Mouse (Mus musculus): ENCODE measurements around the gene Filip1l. TPM values are rescaled to one million over a fixed set of nuclear protein-coding genes. Genes with fewer than 3 reads are reported as not detected.

Filip1l gene
- total RNA-seq, 4 experiments from 2014 or later, result 25.5 to 36.2 (median 31.4) TPM

DNA sequence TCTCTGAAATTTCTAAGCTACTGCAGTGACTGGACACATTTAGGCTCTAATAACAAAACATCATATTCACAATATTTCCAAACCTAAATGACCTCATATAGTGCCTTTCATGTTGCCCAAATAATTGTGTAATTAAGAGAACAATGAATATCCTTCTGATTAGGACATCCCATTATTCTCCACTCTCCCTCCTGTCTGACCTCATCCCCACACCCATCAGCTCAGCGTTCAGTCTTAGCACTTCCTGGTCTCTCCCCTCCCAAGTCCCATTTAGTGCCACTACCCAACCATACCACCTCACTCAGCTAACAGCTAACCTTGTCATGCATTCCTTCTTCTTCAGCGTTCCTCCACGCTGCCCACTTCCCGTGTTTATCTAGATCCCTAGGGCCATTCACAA is 130.0 kb downstream of the Filip1l start:
- no peak for DNase-seq (ENCODE audit: low spot score)

DNA sequence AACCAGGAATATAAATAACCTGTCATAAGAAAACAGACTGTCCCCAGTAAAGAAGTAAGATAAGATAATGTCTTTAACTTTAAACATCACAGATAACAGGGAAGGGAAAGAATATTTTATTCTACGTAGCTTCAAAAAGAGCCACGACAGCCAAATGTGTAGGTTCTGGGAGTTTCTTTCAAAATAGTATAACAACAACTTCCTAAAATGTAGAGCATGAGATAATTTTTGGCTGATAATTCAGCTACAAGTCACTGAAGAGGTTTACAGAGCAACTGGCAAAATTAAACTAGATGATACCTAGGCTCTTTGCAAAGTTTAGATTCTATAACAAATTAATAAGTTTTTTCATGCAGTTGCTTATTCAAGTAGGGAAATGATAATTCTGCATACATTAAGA is 130.6 kb downstream of the Filip1l start:
- no peak for DNase-seq (ENCODE audit: low spot score)

DNA sequence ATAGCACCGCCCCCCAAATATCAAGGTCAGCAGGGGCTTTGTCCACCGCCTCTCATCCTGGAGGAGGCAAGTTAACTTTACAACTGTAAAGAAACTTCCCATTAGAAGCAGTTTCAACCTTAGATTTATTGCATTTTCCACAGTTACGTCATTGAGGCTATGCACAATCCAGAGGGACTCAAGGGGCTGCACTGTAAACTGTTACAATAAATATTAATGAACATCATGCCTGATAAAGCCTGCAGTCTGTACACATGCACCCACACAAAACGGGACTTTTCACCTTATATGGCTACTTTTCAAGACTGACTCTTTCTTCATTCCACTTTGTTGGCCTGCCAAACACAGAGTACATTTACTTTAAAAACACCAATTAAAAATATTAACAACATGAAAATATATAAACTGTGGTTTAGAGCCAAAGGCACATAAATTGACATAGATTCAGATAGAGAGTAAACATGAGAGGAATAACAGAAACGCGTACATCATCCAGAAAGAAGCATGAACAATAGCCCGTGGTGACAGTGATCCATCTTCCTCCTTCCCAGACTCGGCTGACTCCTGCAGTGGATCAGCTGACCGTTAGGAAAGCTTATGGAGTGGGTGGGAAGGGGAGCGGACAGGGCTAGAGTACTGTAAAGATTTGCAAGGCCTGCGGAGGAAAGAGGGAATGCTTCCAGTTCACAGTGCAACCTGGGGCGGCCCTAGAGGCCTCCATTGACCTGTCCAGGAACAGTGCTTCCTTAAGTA is 131.3 kb downstream of the Filip1l start:
- no peak for DNase-seq (ENCODE audit: low spot score)

DNA sequence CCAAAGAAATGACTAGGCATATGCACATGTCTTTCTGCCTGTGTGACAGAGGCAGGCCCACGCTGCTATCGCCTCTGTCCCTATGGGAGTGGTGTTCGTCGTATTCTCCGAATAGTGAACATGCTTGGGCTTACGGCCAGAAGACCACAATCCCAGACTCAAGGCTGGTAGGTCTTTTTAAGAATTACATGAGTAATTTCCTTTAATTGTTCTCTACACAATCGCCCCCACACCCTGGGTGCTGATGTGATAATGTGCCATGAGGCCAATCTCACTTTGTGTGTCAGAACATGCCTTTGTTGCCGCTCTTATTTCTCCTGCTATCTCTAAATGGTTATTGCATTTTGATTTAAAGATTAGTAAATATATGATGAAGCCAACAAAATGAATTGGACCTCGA is 132.4 kb downstream of the Filip1l start:
- peak; percentile 57 for DNase-seq (ENCODE audit: low spot score)

DNA sequence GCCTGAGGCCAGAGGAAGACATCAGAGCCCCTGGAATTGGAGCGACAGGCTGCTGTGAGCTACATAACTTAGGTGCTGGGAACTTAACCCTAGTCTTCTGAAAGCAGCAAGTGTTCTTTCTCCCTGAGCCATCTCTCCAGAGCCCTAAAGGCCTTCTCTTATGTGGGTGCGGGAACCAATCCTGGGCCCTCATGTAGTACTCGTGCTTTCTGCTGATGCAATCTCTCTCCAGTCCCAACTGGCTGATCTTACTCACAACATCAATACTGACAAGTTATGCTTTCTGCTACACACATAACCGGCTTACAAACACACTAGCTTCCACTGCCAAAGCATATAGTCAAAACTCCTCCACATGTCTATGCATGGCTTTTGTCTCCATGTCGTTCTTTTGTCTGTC is 133.4 kb downstream of the Filip1l start:
- no peak for DNase-seq (ENCODE audit: low spot score)

DNA sequence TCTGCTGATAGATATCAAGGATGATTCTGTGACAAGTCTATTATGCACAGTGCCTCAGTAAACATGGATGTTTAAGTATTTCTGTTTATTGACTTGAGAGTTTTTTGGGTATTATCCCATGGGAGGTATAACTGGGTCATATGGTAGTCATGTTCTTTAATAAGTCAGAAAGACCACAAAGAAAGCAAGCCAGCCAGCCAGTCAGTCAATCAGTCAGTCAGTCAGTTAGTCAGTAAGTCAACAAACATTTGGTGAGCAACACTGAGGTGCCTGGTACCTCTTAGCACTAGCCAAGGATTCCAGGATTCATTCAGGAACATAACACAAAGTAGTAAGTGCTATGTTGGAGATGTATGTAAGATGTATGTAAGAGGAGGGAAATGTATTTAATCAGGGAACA is 135.8 kb downstream of the Filip1l start:
- DNase-seq (ENCODE audit: low spot score), result no peak

DNA sequence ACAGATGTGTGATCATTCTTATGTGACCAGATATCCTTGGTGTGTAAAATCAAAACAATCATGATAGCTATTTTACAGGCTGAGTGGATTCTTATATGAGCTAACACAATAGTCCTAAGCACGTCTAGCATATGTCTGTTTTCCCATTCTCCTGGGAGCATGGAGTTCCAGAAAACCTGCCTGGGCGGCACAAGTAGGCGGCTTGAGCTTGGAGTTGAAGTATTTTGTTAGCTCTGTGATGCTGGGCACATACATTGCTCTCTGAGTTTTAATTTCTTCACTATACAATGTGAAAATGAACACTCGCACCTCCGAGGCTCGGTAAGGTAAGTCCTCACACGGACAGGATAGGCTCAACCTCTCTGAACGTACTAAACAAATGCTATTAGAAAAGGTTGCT is 137.8 kb downstream of the Filip1l start:
- no peak for DNase-seq (ENCODE audit: low spot score)

DNA sequence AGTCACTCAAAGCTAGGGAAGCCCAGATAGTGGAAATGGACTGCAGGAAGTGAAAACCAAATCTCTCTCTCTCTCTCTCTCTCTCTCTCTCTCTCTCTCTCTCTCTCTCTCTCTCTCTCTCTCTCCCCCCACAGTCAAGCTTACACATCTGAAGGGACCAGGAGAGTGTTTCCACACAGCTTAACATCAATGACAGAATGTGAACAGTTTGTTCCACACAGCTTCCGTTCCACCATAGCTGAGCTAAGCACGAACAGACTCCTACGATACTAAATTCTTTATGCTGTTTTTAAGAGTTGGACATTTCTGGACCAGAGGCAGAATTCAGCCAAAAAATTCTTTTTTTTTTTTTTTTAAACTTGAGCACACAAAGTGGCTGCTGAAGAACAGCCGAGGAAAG is 139.0 kb downstream of the Filip1l start:
- DNase-seq (ENCODE audit: low spot score), result no peak

DNA sequence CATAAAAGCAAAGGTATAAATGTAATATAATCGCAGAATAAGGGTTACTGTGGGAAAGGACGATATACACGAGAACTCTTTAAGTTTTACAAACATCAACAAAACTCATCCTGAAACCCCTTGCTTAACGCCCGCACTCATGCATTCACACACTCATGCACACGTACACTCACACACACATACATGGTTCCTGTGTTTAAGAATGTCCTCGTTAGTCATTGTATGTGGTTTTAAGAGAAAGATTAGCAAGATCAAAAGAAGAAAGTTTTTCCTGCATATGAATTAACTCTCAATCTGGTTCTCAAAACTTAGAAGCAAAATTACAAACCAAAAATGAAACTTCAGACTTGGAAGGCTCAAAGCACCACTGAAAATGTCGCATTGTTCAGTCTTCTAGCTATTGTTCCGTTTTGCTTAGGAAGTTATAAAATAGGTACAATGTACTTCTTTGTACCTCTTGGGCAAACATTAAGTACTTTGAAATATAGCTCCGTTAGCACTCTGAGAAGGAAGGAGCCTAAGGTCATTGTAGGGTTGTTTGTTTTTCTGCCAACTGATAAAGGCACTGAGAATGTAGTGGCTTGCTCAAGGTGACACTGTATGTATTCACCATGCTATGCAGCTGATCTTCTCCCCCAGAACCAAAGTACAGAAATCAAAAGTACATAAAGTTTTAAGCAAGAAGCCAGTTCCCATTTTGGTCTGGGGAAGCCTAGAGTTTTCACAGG is 142.7 kb downstream of the Filip1l start:
- DNase-seq (ENCODE audit: low spot score), result no peak

DNA sequence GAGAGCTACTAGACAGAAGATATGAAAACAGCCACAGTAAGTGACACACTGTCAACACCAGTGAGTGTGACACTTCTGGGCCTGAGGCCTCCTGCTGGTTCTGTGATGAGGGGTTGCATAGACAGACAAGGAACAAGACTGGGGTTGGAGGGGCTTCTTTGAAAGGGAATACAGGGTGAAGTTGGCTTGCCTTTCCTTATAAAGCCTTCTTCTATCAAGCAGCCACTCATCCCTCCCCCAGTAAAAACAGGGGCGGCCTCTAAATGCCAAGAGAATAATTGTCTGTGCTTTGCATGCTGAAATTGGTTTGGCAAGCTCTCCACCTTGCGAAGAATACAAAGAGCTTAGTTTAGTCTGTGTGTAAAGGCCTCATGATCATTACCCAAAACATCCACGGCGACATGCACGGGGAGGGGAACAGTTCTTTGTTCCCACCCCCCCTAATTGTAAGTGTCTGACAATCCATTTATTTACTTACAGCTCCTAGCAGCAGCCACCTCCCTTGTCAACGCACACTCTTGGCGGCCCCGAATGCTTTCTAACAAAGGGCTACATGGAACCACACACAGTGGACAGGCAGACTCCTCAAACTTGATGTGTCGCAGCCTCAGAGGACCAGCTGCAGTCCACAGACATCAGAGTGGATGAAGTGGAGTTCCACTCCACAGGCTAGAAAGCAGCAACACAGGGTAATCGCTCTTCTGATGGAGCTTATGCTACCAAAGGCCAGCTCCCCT is 143.7 kb downstream of the Filip1l start:
- DNase-seq (ENCODE audit: low spot score), result no peak

DNA sequence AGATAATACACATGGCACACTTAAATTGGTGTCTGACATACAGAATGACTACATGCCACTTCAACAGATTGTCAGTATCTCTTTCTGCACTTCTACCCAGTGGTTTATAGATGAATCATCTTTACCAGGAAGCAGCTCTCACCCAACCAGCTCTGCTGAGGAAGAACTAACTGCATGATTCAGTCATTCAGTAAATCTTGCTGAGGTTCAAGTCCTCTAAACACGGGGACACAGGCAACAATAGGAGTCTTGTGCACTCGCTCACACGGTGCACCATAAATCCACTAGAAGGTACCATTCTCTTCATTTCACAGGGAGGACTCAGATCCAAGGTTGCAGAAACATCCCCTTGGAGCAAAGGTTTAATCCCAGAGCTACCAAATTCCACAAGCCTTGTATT is 148.0 kb downstream of the Filip1l start:
- DNase-seq (ENCODE audit: low spot score), result no peak

DNA sequence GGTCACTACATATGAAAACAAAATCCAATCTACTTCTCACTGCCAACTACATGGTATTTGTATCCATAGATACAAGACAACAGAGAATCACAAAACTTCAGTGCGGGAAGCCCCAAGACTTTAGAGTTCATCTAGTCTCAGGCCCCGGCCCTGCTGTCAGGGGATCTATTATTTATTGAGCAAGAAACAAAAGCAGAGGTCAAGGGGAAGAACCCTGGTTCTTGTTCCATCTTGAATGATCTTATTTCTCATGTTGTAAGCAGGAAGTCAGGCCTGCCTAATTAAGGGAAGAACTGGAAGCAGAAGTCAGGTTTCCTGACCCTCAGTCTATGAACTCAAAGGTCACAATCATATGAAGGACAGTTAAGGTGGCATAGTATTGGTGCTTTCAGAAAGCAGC is 149.3 kb downstream of the Filip1l start:
- DNase-seq (ENCODE audit: low spot score), result no peak

DNA sequence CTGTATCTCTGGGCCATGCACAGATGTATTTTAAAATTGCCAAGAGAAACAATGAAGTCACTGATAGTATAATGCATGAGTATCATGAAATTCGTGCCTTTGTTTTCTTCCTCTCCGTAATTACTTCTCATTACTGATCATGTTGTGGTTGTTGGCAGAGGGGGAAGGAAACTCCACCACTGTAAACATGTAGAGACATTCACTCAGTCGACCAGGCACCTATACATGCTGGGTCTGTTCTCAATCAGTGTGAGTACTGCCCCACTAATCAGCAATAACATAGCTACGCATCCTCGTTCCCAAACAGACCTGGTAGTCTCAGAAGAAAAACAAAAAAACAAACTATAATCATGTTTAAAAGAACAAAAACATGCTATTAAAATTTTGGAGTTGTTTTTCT is 149.9 kb downstream of the Filip1l start:
- DNase-seq (ENCODE audit: low spot score), result no peak

DNA sequence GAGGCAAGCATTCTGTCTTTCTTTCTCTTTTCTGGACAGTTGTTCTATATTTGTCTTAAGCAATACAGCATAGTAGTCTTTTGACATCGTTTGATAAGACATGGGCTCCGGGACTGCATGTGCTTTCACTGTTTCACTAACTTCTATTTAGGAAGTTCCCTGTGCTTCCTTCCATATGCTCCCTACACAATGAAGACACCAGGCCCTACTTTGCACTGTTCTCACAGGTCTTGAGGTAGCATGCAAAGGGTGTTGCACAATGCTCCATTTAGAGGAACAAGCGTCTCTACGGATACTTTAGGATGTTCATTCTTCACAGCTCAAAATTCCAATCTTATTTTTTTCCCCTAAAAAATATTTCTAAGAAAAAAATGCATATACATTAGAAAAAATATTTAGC is 151.8 kb downstream of the Filip1l start:
- DNase-seq (ENCODE audit: low spot score), result no peak

DNA sequence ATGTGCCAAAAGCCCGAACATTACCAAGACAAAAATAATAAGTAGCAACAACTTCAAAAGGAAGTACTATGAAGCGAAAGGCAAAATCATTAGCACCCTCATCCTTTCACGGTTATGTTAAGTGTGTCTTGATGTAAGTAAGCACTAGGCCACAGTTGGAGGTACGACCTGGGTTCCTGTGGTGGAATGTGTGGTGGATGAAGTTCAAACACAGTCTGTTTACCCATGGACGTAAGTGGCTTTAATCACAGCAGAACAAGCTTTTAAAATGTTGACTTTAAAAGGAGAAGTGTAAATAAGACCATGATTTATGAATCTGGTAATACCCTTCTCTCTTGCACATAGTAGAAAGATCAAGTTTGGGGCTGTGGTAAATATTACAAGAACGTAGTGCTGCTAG is 153.2 kb downstream of the Filip1l start:
- no peak for DNase-seq (ENCODE audit: low spot score)

DNA sequence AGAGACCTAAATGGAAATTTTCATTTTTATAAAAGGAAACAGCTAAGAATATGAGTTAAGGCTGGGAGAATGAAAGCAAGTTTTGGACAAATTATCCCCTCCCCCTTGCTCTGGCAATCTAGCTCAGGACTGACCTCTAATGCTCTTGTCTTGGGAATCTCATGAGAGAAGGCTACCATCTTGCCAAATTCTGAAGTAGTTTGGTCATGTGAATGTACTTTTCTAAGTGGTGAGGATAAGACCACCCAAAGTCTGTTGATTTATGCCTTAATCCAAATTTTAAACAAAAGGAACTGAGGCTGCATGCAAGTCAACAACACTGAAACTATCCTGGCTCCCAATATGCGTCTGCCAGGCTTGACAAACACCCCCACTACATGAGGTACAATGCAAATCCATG is 155.5 kb downstream of the Filip1l start:
- no peak for DNase-seq (ENCODE audit: low spot score)

DNA sequence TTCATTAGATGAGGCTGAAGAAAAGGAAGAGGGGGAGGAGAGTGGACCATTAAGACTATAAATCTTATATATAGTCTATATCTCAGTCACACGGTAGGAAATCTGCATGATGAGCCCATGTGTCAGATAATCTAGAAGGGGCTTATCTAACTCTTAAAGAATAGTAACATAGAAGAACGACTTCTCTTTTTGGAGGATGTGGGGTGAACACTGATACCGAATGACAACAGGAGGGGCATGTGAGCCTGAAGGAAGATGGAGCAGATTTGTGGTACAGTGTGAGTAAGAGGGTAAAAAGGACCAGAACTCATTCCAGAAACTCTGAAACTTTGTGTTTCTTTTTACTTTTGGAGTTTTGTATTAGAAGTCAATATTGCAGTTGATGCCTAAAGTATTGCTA is 156.2 kb downstream of the Filip1l start:
- no peak for DNase-seq (ENCODE audit: low spot score)

DNA sequence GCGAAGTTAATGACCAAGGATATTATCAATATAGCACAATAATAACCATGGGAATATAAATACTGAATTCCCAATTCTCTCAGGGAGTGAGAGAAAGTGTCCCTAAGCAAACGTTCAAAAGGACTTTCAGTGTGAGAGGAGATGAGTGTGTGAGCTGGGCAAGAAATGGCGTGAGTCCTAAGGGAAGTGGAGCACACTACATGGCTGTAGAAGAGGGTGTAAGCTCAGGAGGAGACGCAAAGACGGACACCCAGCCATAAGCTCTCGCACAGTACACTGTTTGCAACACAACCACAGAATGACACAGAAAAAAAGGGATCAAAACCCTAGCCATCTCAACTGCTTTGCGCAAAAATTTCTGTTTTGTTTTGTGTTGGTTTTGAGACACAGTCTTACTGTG is 160.7 kb downstream of the Filip1l start:
- DNase-seq (ENCODE audit: low spot score), result no peak

DNA sequence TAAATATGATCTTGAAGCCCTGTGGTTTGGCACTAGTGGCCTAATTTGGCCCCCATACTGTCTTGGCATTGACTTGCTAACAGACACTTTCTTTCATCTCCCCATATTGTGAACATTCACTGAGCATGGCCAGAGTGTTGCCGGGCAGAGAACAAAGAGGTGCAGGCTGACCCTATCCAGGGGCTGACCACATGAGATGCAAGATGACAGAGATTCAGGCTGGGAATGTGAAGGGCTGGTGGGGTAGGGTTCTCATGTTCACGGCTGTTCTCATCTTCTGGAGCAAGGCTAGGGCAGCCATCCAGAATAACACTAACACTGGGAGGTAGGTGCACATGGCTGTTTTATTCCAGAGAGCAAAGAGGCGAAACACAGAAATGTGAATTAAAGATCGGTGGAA is 161.5 kb downstream of the Filip1l start:
- DNase-seq (ENCODE audit: low spot score), result no peak

DNA sequence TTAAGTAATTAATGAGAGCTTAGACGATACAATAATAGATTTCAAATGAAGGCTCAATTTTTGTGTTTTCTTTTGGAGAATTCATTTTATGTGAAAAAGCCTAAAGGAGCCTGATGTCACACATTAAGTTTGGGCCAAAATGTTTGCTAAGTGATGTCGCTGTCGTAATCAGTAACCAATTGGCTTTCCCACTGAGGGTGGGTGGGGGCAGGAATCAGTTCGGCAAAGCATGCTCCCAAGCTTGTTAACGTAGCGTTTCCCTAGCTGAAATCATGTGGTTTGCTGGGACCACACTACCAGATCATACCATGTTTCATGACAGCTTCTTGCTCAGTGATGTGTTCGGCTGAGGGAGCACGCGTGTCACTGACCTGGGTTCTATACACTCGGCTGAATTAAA is 162.7 kb downstream of the Filip1l start:
- DNase-seq (ENCODE audit: low spot score), result no peak

DNA sequence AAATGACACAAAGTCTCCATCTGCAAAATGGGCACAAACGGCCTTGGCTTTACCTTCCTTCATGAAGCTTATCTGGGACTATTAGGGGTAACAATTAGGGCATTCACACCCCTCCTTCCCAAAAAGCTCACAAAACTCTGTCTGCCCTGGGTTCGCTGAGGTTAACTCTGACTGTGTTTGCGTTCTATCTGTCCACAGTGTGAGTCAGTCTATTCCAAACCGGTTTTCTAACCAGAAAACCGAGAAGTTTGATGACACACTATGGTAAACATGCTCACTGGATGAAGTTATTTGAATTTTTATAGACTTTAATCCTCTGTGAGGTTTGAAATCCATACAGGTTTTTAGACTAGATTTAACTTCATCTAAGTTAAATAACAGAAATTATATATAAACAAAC is 172.2 kb downstream of the Filip1l start:
- DNase-seq (ENCODE audit: low spot score), result no peak

DNA sequence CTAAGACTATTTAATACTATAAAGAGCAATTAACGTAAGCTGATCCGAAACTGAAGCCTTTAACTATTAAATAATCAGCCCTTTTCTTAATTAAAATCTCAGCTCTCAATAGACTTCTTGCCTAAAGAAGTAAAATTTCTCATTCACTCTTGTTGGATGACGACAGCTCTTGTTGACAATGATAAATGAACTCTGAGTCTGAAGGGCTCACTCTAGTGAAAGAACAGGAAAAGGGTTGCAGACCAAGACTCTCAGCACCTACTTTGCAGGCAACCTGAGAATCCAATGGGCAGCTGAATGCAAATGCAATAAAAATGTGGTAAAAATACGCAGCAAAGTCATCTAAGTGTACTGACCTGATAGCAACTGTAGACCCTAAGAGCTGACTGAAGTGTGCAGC is 172.6 kb downstream of the Filip1l start:
- no peak for DNase-seq (ENCODE audit: low spot score)

DNA sequence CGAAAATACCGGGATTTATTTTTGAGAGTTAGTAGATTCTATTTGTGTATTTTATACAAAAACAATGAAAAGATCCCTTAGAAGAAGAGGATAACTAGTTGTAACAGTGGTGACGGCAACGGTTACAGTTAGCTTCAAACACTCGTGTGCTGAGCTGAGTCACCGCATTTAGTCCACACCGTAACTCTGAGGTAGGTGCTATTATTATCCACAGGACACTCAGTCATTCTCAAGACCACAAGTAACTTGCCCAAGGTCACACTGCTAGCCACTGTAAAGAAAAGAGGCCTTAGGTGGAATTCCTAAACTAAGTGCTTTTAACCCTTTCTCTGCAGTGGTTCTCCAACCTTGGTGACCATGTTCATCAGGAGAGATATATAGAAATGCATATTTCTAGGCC is 174.0 kb downstream of the Filip1l start:
- no peak for DNase-seq (ENCODE audit: low spot score)
